Mouse (Mus musculus) large intestine, adult 2 months (tissue): ENCODE measurements around the gene Capn8. TPM values are rescaled to one million over a fixed set of nuclear protein-coding genes. Genes with fewer than 3 reads are reported as not detected.
A peak's percentile ranks its signal among the peaks of the same experiment; 100 is the strongest.
"Not testable (repeated sequence)": the region's sequence is repeated elsewhere in the genome, so short reads cannot be mapped to it uniquely, and the experiment has no call there.

ENCODE experiments used
- DNase-seq: peaks from one replicate; pipeline ENCODE4 v3.0.0-alpha.2; 2012; ENCODE audit warnings: low read depth, low spot score
- WGBS: fragments of 180-500 bp; shearing (Covaris S2); methylation state at CpG from one replicate; pipeline ENCODE4 v1.1.7; 2018; 5-methylcytosine and 5-hydroxymethylcytosine counted together
- polyA plus RNA-seq: library from polyadenylated mRNA; depleted of rRNA; stranded (reverse); fragments of >200 nt; gene quantifications from 2 replicates; pipeline ENCODE4 v1.2.3, GENCODE M21; 2012

Gene Capn8
- polyA plus RNA-seq, 1 experiment: 3.9 TPM

GRCm38 (mm10) chr1:182605330-182606150, 40.7 kb downstream of the Capn8 start:
- 80% methylated on average over 17 of the region's 17 CpGs for WGBS
- DNase-seq: no peak

DNA sequence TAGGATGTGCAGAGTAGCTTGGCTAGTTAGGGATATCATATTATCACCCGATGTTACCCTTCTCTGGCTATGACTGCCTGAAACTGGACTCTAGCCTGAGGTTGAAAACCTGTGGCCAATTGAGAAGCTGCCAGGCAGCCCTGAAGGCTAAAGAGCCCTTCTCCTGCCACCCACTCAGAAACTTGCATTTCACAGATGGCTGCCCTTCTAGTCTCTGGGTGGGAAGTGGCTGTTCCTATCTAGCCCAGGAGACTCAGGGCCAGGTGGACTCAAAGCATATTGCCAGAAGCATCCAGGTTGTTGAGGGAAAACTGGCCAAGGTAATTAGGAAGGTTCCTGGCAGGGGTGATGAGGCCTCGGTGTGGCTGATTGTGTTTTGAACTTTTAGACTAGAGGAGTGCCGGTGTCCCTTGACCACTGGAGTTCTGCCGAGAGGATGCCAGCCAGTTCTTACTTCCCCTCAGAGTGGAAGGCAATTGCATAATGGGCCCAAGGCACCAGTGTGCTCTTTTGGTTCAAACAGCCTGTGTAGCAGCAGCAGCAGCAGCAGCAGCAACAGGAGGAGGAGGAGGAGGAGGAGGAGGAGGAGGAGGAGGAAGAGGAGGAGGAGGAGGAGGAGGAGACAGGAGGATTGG, 45.0 kb downstream of the Capn8 start:
- no peak for DNase-seq
- WGBS: 56% methylated on average over 4 of the region's 4 CpGs

DNA sequence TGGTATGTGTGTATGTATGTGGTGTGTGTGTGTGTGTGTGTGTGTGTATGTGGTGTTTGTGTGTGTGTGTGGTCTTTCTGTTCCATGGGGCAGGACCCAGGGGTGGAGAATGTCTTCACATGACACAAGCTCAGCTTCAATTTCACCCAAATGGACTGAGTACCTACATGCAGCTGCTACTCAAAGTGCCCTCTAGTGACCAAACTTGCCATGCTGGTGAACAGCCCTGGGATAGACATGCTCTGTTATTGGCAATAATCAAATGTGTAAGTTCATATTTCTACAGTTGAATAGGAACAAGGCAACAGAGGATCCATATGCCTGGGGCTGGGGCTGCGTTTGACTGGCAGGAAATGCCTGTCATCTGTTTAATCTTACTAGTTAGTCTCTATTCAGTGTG, 50.7 kb downstream of the Capn8 start:
- 60% methylated on average over 1 of the region's 1 CpGs for WGBS
- no peak for DNase-seq

DNA sequence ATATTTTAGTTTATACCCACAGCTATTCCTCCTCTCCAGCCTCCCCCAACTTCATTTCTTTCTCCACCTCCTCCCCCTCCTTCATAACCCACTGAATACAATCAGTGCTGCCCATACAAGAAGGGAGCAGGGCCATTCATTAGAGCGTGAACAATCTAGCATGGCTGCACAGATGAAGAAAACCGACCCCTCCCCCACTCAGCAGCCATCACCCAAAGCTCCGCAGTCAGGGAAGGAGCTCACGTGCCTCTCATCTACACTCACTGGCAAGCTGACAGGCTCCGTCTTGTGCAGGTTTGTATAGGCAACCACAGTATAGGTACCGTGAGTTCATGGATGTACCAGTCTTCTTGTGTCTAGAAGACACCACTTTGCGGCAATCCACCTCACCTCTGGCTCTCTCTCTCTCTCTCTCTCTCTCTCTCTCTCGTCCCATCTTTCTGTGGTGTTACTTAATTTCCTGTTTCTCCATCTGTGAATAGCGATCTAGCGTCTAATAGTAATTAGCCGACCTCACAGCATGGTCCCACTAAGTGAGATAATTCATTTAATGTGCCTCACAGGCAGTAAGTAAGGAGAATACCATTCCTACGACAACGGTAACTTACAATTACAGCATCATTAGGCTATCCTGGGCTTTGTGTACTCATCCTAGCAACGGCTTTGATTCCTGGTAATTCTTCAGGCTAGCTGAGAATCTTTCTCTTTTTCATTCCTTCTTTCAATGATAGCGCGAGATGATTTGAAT, 53.6 kb downstream of the Capn8 start:
- DNase-seq: no peak
- 84% methylated on average over 16 of the region's 16 CpGs for WGBS

- DNase-seq: no peak
- WGBS: 41% methylated on average over 4 of the region's 4 CpGs
These were observed 55.7 kb downstream of the Capn8 start for GRCm38 (mm10) chr1:182620470-182620869.

GRCm38 (mm10) chr1:182621256-182621655, 56.4 kb downstream of the Capn8 start:
- no peak for DNase-seq
- 84% methylated on average over 8 of the region's 8 CpGs for WGBS

DNA sequence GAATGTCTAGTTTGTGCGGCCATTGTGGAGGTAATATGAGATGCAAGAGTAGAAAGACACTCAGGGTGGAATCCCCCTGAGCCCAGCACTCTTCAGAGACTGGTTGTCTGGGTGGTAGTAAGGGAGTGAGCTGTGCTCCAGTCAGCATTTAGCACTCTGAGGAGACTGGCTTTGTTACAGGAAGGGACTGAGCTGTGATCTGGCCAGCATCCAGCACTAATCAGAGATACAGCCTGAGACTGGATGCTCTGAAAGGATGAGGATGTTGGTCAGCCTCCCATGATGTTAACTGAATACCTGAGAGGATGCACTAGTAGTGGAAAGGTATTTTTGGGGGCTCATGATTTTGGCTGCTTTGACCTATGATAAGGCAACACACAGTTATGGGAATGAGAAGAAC, 61.4 kb downstream of the Capn8 start:
- no peak for DNase-seq
- WGBS: 64% methylated on average over 1 of the region's 1 CpGs

DNA sequence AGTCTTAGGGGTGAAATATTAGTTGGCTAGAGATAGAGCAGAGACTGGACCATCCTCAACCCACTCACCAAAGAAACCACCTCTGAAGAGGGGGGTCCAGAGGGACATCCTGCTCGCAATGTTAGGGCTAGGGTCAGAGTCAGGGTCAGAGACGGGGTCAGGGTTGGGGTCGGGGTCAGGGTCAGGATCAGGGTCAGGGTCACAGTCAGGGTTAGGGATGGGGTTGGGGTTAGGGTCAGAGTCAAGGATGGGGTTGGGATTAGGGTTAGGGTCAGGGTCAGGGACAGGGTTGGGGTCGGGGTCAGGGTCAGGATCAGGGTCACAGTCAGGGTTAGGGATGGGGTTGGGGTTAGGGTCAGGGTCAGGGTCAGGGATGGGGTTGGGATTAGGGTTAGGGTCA, 64.4 kb downstream of the Capn8 start:
- 92% methylated on average over 4 of the region's 4 CpGs for WGBS

DNA sequence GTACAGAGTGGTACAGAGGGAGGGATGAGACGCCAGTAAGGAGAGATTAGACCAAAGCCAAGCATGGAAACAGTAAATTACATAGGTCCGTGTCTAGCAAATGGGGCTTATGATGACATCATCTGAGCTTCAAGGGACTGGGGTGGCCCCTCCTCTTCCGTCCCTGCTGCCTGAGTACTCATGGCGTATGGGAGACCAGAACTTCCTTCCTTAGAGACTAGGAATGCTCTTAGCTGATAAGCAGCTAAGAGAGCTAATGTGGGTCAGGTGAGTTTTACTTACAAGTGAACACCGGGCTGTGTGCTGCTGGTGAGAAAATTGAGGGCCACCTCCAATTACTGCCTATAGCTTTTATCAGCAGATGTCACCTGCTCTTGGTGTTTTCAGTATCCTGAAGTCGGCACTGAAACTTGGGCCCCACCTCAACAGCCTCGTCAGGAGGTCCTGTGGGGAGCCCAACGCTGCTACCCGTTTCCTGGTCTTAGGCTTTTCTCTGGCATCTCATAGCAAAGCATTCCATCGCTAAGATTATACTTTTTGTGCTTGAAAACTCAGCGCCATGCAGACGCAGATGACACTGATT, 69.0 kb downstream of the Capn8 start:
- no peak for DNase-seq
- WGBS: 71% methylated on average over 12 of the region's 12 CpGs

More for the DNA sequence above, 64.4 kb downstream of the Capn8 start:
- no peak for DNase-seq

DNA sequence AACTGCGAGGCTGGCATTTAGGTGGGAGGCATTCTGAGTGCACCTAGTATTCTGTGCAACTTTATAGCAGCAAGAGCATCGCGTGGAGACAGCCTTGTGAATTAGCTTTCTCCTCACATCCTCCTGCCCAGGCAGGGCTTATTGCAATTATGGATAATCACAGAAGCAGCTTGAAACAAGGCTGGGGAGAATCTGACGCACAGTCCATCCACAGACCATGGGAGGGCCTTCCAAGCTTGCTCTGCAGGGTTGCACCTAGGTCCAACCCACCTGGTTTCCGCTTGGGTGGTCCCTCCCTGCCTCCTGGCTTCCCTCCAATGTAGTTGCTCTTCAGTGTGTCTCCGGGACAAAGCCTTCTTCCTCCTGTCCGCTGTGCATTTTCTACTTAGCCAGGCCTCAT, 74.2 kb downstream of the Capn8 start:
- DNase-seq: no peak
- WGBS: 56% methylated on average over 7 of the region's 7 CpGs

DNA sequence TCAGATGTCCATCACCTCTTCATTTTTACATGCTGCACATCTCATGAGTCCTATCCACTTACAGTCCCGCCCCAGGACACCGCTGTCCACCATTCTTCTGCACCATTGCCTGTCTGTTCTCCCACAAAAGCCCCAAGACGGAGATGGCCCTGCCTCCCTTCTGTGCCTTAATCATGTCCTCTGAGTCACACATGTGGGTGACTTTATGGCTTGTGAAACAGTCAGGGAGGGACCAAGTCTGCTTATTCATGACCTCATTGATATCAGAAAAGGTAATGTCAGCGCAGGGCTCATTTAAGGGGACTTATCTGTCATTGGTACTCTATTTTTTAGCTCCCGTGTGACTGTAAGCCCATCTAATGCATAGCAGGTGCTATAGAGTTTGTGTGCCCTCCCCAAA, 74.6 kb downstream of the Capn8 start:
- no peak for DNase-seq
- 82% methylated on average over 5 of the region's 5 CpGs for WGBS

DNA sequence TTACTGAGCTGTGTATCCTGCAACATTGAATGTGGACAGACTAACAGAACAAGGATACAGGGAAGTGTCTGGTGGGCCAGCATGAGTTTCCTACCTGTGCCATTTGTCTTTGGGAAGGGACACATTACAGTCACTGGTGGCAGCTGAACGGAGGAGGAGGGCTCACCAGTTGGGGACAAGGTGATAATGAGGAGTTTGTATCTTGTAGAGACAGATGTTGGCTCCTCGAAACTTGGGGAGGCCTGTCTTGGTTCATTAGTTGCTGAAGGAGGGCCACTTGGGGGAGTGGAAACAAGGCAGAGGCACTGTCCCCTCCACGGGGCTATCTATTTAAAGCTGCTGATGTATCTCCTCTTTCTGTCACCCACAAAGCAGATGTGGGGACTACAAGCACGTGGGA, 75.3 kb downstream of the Capn8 start:
- no peak for DNase-seq
- 70% methylated on average over 4 of the region's 4 CpGs for WGBS

DNA sequence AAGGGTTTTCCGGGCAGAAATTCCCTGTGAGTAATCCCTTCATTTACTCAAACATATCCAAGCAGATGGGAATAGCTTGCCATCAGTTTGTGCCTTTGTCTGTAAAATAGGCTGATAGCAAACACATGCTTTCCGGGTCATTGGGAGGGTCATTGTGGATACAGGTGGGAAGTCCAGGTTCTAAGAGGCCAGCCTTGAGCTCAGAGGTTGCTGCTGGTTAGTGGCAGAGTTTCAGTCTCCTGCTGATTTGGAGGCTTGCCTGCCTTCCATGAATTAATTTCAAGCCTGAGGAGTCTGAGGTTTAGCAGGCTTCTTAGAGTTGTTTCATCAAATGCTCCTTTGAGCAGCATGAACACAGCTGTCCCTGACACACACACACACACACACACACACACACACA, 78.0 kb downstream of the Capn8 start:
- no peak for DNase-seq
- 26% methylated on average over 2 of the region's 2 CpGs for WGBS

DNA sequence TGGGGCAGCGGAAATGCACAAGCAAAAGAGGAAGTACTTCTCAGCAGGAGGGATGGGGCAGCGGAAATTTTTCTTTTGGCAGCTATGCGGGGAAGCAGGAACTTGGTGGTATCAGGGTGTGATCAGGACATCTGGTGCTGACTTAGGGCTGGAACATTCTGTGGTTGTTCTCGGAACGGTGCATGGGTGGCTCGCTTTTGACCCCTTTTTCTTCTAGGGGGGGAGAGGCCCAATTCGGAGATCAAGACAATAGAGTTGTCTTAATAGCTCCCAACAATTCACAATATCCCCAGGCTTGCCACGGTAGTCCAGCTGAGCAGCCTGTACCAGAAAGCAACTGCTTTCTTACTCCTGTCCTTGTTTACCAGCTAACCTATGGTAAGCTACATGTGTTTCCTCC, 79.6 kb downstream of the Capn8 start:
- DNase-seq: not testable (repeated sequence)

DNA sequence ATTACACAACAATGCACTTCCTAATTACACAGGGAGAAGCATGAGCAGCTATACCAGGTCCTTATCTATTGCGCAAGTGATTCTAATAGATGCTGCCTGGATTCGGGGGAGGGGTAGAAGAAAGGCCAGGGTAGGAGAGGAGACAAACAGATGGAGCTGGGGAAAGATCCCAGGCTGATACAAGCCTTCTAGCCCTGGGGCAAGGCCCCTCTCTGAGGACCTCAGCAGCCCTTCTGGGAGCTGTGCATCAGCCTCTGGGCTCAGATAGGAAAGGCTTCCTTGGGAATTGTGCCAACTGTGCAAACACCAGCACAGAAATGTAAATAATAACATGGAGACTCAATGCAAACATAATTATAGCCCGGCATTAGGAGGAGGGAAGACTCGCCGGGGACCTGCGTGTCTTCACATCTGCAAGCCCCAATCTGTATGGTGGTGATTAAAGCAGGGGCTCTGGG, 80.4 kb downstream of the Capn8 start:
- WGBS: 32% methylated on average over 6 of the region's 6 CpGs
- DNase-seq: no peak

More for the DNA sequence above, 79.6 kb downstream of the Capn8 start:
- 93% methylated on average over 8 of the region's 8 CpGs for WGBS

DNA sequence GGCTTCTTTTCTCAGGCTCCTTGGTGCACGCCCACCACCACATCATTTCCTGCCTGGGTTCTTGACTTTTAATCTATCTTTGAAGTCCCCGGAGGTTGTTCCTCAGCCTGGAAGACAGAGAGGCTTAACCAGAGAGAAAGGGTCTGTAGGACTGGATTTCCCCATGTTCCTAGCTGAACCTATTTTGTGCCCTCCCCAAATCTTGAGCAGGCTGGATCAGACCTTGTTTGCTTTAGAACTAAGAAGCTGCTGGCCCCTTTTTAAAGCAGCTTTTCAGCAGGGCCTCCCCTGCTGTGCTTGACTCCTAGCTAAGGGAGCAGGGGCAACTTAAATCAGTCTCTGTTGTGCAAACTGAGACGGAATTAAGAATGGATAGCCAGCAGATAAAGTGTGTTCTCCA, 82.0 kb downstream of the Capn8 start:
- DNase-seq: no peak
- WGBS: 79% methylated on average over 3 of the region's 3 CpGs

DNA sequence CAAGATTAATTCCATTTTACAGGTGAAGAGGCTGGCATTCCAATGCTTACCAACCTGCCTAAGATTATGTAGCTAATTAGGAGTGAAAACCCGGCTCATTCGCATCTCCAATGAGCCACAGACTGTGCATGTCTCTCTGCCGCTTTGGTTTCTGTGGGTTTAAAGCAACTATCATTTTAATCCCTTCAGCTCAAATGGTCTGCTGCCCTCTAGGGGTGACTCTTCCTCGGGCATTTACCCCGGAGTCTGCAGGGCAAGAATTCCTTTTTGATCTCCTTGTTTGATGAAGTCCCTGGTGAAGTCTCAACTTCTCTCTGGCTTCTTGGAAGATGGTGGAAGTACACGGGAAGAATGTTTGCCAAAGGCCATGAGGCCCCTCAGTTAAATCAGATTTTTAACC, 93.0 kb downstream of the Capn8 start:
- 14% methylated on average over 6 of the region's 6 CpGs for WGBS
- peak; percentile 35 for DNase-seq

DNA sequence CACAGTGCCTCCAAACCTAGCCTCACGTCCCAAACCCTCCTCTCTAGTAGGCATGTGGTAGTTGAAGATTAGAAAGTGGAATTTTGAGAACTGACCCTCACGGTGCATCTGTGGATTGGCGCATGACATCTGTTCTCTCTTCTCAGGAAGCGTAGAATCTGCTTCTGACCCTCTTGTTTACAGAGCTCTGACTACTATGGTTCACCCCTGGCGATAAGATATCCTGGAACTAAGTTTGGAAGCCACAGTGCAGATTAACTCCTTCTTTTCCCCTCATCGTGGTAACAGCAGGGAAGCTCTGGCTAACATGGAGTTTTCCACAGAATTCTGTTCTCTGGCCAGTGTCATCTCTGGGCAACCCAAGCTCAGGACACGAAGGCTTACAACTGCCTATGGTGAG, 95.6 kb downstream of the Capn8 start:
- 69% methylated on average over 7 of the region's 7 CpGs for WGBS

GRCm38 (mm10) chr1:182663671-182664070, 98.9 kb downstream of the Capn8 start:
- no peak for DNase-seq

More for the DNA sequence above, 95.6 kb downstream of the Capn8 start:
- no peak for DNase-seq

DNA sequence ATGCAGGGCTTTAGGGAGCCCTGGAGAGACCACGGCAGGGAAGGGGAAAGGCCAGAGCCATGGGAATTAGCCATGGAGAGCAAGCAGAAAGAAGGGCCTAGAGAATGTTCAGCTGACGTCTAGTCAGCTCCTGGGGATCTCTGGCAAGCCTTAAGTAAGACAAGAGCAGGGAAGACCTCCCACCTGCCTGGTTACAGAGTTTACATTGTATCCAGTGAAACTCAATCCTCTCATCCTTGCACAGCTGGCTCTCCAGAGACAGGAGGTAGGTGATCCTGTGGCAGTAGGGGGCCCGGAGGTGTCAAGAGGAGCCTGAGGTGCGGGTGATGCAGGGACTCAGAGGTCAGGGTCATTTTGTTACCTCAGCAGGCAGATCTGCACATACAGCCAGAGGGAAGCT, 100.0 kb downstream of the Capn8 start:
- WGBS: 70% methylated on average over 4 of the region's 4 CpGs
- no peak for DNase-seq

More at GRCm38 (mm10) chr1:182663671-182664070, 98.9 kb downstream of the Capn8 start:
- WGBS: 57% methylated on average over 11 of the region's 11 CpGs
